Mouse (Mus musculus) heart, postnatal 0 days (tissue): ENCODE results near the gene Gm44579.

Experiments used
- CTCF ChIP-seq: IDR thresholded peaks from 2 replicates; pipeline ENCODE4 v1.5.1; 2016; ENCODE audit warnings: antibody characterized with exemption, control low read depth, low read depth
- EP300 ChIP-seq: IDR thresholded peaks from 2 replicates; pipeline ENCODE4 v1.6.1; 2016; ENCODE audit warnings: antibody characterized with exemption, low read depth

- TF ChIP-seq EP300 (no peak), CTCF (no peak)
Measured at GRCm38 (mm10) chr15:98140809-98141208, 80.0 kb downstream of the Gm44579 start.
